Mouse (Mus musculus): Measurements from ENCODE around the gene Vps37c.

DNA sequence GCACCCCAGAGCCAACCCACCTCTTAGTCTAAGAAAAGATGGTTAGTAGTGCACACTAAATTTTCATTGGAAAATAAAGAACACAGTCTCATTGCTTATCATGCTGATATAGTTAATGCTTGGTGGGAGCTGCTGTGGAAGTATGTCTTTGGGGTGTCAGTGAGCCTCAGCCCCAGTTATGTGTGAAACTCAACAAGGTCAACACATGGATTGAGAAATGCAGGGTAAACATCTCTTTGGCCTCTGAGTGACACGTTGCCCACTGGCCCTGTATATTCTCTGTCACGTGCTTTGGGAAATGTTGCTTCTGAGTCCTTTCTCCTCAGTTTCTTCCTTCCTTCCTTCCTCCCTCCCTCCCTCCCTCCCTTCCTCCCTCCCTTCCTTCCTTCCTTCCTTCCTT is 30.1 kb upstream of the Vps37c start:
- TF ChIP-seq CTCF (IDR thresholded peaks at IDR 0.05; ENCODE audit: insufficient read depth, low read depth, low read length) (no peak), POLR2A (IDR thresholded peaks at IDR 0.05; ENCODE audit: insufficient read depth, low read depth, low read length) (no peak)

Data from olfactory bulb, adult 2 months (tissue).